Mouse (Mus musculus) pancreas, adult 10 weeks (tissue): ENCODE measurements around the gene 3110018I06Rik. TPM values are rescaled to one million over a fixed set of nuclear protein-coding genes. Genes with fewer than 3 reads are reported as not detected.

Experiments
- polyA plus RNA-seq: library from polyadenylated mRNA; stranded (reverse); fragments of 350-450 nt; fragmentation: Illumina TruSeq; extraction: RNeasy Lipid Tissue Mini Kit (QIAGEN cat#74804); gene quantifications from one replicate; pipeline ENCODE4 v1.2.3, GENCODE M21; 2015; ENCODE audit warnings: low read depth, low replicate concordance; ENCODE audit not compliant: insufficient read depth

3110018I06Rik gene
- polyA plus RNA-seq, result not detected

DNA sequence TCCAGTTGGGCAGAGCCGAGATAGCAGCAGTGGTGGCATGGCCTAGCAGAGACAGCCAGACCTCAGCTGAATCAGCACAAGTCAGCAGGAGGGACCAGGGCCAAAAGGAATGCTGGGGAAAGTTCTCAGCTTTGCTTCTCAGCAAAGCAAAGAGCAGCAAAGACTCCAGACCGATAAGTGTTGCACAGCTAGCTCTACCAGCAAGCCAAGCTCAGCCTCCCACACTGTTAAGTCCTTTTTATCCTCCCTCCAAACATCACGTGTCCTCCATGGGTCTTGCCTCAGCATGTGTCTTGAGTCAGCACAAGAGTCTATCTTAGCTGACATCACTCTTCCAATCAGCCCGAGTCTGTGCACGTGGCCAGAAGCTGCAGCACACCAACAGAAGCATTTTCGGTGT is at the start of gene 3110018I06Rik:
3110018I06Rik (plus strand) TSS at position 262 of the 400 bp plus-strand sequence.

